Mouse (Mus musculus) testis, adult 2 months (tissue): Measurements from ENCODE around the gene Klhdc4.

Source experiments
- CTCF ChIP-seq: fragments of 200-500 bp; IDR thresholded peaks from 2 replicates; pipeline ENCODE4 v1.5.1; 2012; ENCODE audit warnings: low read depth, mild to moderate bottlenecking, inconsistent platforms, low read length, moderate library complexity; ENCODE audit not compliant: control insufficient read depth, insufficient read depth, insufficient replicate concordance
- POLR2A ChIP-seq: fragments of 200-500 bp; IDR thresholded peaks from 2 replicates; pipeline ENCODE4 v1.6.1; 2012; ENCODE audit warnings: low read depth, mild to moderate bottlenecking, inconsistent platforms, low read length, moderate library complexity; ENCODE audit not compliant: control insufficient read depth

DNA sequence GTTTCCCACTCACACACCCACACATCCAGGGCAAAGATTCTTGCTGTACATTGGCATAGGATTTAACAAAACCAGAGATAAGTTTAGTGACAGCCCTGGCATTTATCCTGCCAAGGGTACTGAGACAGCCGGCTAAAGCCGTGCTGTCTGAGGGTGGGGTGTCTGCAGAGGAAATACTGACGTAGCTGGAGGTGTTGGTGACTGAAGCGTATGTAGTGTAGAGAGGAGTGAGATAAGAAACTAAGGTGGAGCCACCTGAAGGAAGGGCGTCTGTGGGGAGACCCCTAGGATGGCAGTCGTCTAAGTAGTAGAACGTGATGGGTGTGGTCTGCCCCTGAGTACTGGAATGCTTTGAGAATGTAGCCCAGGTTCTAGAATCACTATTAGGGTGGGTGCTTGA is 23.1 kb upstream of the Klhdc4 start:
- TF ChIP-seq CTCF (no peak), POLR2A (no peak)
